Mouse (Mus musculus) neural tube, embryonic 15.5 days (tissue): Measurements from ENCODE around the gene Gm17324. TPM values are rescaled to one million over a fixed set of nuclear protein-coding genes. Genes with fewer than 3 reads are reported as not detected.
A peak's percentile ranks its signal among the peaks of the same experiment; 100 is the strongest.

Experiments
- ATAC-seq: fragments of 200-750 bp; cut with Nextera tagmentation; 2 replicates; pipeline ENCODE4 v1.8.0; 2017; ENCODE audit warnings: mild to moderate bottlenecking, moderate TSS enrichment, moderate library complexity; ENCODE audit not compliant: low FRiP score
- H3K27ac ChIP-seq: fragments of 300-500 bp; sonication (generic); replicated peaks from 2 replicates; pipeline ENCODE4 v1.5.1; 2015; ENCODE audit warnings: mild to moderate bottlenecking, inconsistent platforms
- H3K27me3 ChIP-seq: fragments of 300-500 bp; sonication (generic); replicated peaks from 2 replicates; pipeline ENCODE4 v1.6.1; 2015; ENCODE audit warnings: inconsistent platforms
- H3K36me3 ChIP-seq: fragments of 300-500 bp; sonication (generic); 2 replicates; pipeline ENCODE4 v1.6.1; 2015; ENCODE audit warnings: inconsistent platforms
- H3K4me1 ChIP-seq: fragments of 300-500 bp; sonication (generic); 2 replicates; pipeline ENCODE4 v1.6.1; 2015; ENCODE audit warnings: inconsistent platforms
- H3K4me2 ChIP-seq: fragments of 300-500 bp; sonication (generic); 2 replicates; pipeline ENCODE4 v1.6.1; 2015; ENCODE audit warnings: inconsistent platforms, mild to moderate bottlenecking, moderate library complexity
- H3K4me3 ChIP-seq: fragments of 300-500 bp; sonication (generic); replicated peaks from 2 replicates; pipeline ENCODE4 v1.5.1; 2015; ENCODE audit warnings: mild to moderate bottlenecking, inconsistent platforms
- H3K9ac ChIP-seq: fragments of 300-500 bp; sonication (generic); replicated peaks from 2 replicates; pipeline ENCODE4 v1.6.1; 2015; ENCODE audit warnings: mild to moderate bottlenecking, inconsistent platforms
- H3K9me3 ChIP-seq: fragments of 300-500 bp; sonication (generic); replicated peaks from 2 replicates; pipeline ENCODE4 v1.6.1; 2016; ENCODE audit warnings: inconsistent platforms
- WGBS: fragments of 180-500 bp; shearing (Covaris S2); methylation state at CpG from one replicate; pipeline ENCODE4 v1.1.7; 2015; ENCODE audit warnings: mixed read lengths; 5-methylcytosine and 5-hydroxymethylcytosine counted together
- polyA plus RNA-seq: library from polyadenylated mRNA; unstranded; fragments of >200 nt; fragmentation: Nextera tagmentation; extraction: Ambion mirVana; gene quantifications from 2 replicates; pipeline ENCODE4 v1.2.1, GENCODE M21; 2015

Gm17324 gene
- polyA plus RNA-seq, 1 experiment from 2014 or later: 3.0 TPM

- ATAC-seq: no peak
- Histone ChIP-seq H3K4me3 (no peak overlapping the region), H3K27me3 (no peaks in the 10 kb centered on the region), H3K9ac (no peak overlapping the region), H3K36me3 (peaks cover 57% of the 10 kb centered on the region), H3K27ac (no peak overlapping the region), H3K4me2 (no peak overlapping the region), H3K9me3 (no peaks in the 10 kb centered on the region), H3K4me1 (no peaks in the 10 kb centered on the region)
- WGBS: 87% methylated on average over 8 of the region's 8 CpGs
Observed at GRCm38 (mm10) chr9:78457026-78457425, 8.4 kb upstream of the Gm17324 start.

DNA sequence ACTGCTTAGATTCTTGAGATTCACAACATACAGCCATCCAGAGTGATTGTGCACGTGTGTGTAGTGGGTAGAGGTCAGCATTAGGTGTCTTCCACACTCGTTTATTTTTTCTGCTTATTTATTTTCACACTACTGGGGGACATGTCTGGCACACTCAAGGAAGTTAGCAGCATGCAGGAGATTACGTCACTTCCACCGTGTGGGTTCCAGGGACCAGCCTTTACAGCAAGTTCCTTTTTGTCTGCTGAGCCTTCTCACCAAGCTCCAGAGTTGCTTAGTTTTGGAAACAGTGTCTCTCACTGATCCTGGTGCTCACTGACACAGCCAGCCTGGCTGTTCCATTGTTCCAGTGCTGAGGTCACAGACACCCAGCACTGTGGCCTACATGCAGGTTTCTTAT is 2.8 kb upstream of the Gm17324 start:
- ATAC-seq: no peak
- Histone ChIP-seq H3K27me3 (peaks cover 5% of the 10 kb centered on the region), H3K36me3 (peaks cover 34% of the 10 kb centered on the region), H3K27ac (no peak overlapping the region), H3K4me1 (peaks cover 11% of the 10 kb centered on the region), H3K4me2 (no peak overlapping the region), H3K9ac (no peak overlapping the region), H3K9me3 (no peaks in the 10 kb centered on the region), H3K4me3 (no peak overlapping the region)
- 85% methylated on average over 4 of the region's 4 CpGs for WGBS

GRCm38 (mm10) chr9:78450404-78450803 is 1.8 kb upstream of the Gm17324 start:
- H3K9me3 ChIP-seq: no peaks in the 10 kb centered on the region
- WGBS: 78% methylated on average over 5 of the region's 5 CpGs
- ATAC-seq: no peak
- no peak overlapping the region for H3K4me2 ChIP-seq
- peaks cover 11% of the 10 kb centered on the region for H3K4me1 ChIP-seq
- no peak overlapping the region for H3K4me3 ChIP-seq
- peaks cover 34% of the 10 kb centered on the region for H3K36me3 ChIP-seq
- no peak overlapping the region for H3K9ac ChIP-seq
- peaks cover 14% of the 10 kb centered on the region for H3K27me3 ChIP-seq
- no peak overlapping the region for H3K27ac ChIP-seq

GRCm38 (mm10) chr9:78447606-78447972 is 997 bp downstream of the Gm17324 start:
- 0 out of 2 replicates have a peak overlapping the region, but pooled peaks have one; percentile 95 for H3K27ac ChIP-seq
- peak; percentile 35 for ATAC-seq
- 30% methylated on average over 9 of the region's 9 CpGs for WGBS
- peaks cover 18% of the 10 kb centered on the region for H3K4me1 ChIP-seq
- H3K27me3 ChIP-seq: peaks cover 36% of the 10 kb centered on the region
- peak overlapping the region; percentile 86 for H3K9ac ChIP-seq
- H3K4me2 ChIP-seq: peak overlapping the region; percentile 64
- peak overlapping the region; percentile 79 for H3K4me3 ChIP-seq
- H3K36me3 ChIP-seq: peaks cover 15% of the 10 kb centered on the region
- no peaks in the 10 kb centered on the region for H3K9me3 ChIP-seq

DNA sequence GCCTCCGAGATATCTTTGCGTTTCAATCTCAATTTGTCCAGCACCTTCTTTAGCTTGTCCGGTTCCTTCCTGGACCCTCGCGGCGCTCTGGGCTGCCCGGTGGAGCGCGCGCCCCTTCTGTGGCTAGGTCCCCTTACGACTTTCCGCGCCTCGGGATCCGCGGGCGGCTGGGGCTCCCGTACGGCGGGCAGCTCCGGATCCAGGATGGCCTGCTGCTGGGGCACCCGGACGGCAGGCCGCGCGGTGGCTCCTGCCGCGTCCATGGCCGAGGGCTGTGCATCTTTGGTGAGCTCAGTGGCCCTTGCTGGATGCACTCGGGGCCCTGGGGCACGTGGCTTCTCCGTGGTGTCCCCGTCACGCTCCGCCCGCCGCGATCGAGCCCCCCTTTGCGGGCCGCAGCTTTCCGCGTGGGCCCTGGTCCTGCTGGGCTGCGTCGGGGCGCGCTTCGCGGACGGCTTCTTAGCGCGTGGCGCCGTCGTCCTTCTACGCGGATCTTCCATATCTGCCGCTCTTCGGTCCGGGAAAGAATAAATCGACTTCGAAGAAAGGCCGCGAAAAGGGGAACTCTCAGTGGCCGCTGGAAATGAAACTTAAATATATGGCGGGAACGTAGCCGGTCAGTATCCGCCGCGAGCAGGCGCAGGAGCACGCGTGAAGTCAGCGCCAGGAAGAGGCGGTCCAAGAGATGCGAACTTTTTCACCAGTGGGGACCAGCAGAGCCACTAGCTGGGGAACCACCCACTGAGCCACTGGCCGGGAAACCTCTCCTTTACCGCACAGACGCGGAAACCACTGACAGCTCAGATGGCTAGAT is 5.8 kb downstream of the Gm17324 start, which contains the start of gene Cgas:
Gene Cgas (minus strand): TSS at position 659 of the 814 bp plus-strand sequence.
- peak within 1 kb of the TSS; percentile 45 for H3K4me3 ChIP-seq
- peaks cover 64% of the 10 kb centered on the region for H3K27me3 ChIP-seq
- H3K4me2 ChIP-seq: peak within 1 kb of the TSS; percentile 82
- H3K27ac ChIP-seq: no peak within 1 kb of the TSS
- no peaks in the 10 kb centered on the region for H3K36me3 ChIP-seq
- ATAC-seq: peak; percentile 53
- H3K9me3 ChIP-seq: no peaks in the 10 kb centered on the region
- peak within 1 kb of the TSS; percentile 37 for H3K9ac ChIP-seq
- H3K4me1 ChIP-seq: peaks cover 11% of the 10 kb centered on the region
- under 1% methylated on average over 77 of the region's 81 CpGs for WGBS

GRCm38 (mm10) chr9:78442237-78442578 is 6.4 kb downstream of the Gm17324 start:
- no peaks in the 10 kb centered on the region for H3K9me3 ChIP-seq
- H3K27ac ChIP-seq: no peak overlapping the region
- H3K4me2 ChIP-seq: peak overlapping the region; percentile 82
- WGBS: under 1% methylated on average over 9 of the region's 9 CpGs
- H3K27me3 ChIP-seq: peaks cover 64% of the 10 kb centered on the region
- H3K36me3 ChIP-seq: no peaks in the 10 kb centered on the region
- peak overlapping the region; percentile 45 for H3K4me3 ChIP-seq
- H3K9ac ChIP-seq: peak overlapping the region; percentile 37; the same call in 1 of the 2 replicates
- peaks cover 11% of the 10 kb centered on the region for H3K4me1 ChIP-seq
- ATAC-seq: peak; percentile 36; the same call in 1 of the 2 replicates

- H3K4me1 ChIP-seq: peaks cover 11% of the 10 kb centered on the region
- H3K4me3 ChIP-seq: no peak overlapping the region
- peaks cover 44% of the 10 kb centered on the region for H3K27me3 ChIP-seq
- no peak overlapping the region for H3K4me2 ChIP-seq
- H3K36me3 ChIP-seq: no peaks in the 10 kb centered on the region
- H3K9ac ChIP-seq: no peak overlapping the region
- ATAC-seq: no peak
- no peaks in the 10 kb centered on the region for H3K9me3 ChIP-seq
- WGBS: 71% methylated on average over 5 of the region's 5 CpGs
- H3K27ac ChIP-seq: no peak overlapping the region
Observed at GRCm38 (mm10) chr9:78439426-78439825, 9.2 kb downstream of the Gm17324 start.

- 87% methylated on average over 5 of the region's 5 CpGs for WGBS
- Histone ChIP-seq H3K4me1 (peaks cover 3% of the 10 kb centered on the region; the same call in 1 of the 2 replicates), H3K27me3 (no peaks in the 10 kb centered on the region), H3K4me3 (no peak overlapping the region), H3K27ac (no peak overlapping the region), H3K4me2 (no peak overlapping the region), H3K36me3 (no peaks in the 10 kb centered on the region), H3K9me3 (no peaks in the 10 kb centered on the region), H3K9ac (no peak overlapping the region)
- no peak for ATAC-seq
Observed at GRCm38 (mm10) chr9:78432471-78432870, 16.1 kb downstream of the Gm17324 start.

- no peak overlapping the region for H3K9ac ChIP-seq
- no peak overlapping the region for H3K4me2 ChIP-seq
- H3K9me3 ChIP-seq: no peaks in the 10 kb centered on the region
- no peaks in the 10 kb centered on the region for H3K36me3 ChIP-seq
- no peak overlapping the region for H3K27ac ChIP-seq
- no peak for ATAC-seq
- WGBS: 66% methylated on average over 6 of the region's 6 CpGs
- H3K4me1 ChIP-seq: peaks cover 3% of the 10 kb centered on the region; the same call in 1 of the 2 replicates
- H3K4me3 ChIP-seq: no peak overlapping the region
- no peaks in the 10 kb centered on the region for H3K27me3 ChIP-seq
Observed at GRCm38 (mm10) chr9:78430486-78430885, 18.1 kb downstream of the Gm17324 start.

DNA sequence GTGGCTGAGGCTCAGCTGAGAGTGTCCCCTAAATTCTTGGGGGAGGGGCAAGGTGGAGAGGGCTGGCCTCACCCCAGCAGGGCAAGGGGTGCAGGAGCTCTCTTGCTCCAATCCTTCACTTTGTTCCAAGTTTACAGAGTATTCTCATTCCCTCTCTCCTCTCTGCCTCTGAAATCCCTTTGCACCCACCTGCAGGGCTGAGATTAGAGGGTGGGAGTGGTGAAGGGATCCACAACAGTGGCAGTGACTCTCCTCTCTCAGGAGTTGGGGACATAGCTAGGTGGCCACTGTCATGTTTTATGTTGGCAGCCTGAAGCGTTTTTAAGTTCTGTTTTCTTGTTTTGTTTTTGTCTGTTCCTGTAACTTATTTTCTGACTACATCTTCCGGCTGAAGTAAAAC is 19.0 kb downstream of the Gm17324 start:
- Histone ChIP-seq H3K27ac (no peak overlapping the region), H3K36me3 (no peaks in the 10 kb centered on the region), H3K4me2 (no peak overlapping the region), H3K4me3 (no peak overlapping the region), H3K9ac (no peak overlapping the region), H3K9me3 (no peaks in the 10 kb centered on the region), H3K27me3 (no peaks in the 10 kb centered on the region), H3K4me1 (peaks cover 3% of the 10 kb centered on the region; the same call in 1 of the 2 replicates)
- WGBS: 53% methylated on average over 2 of the region's 2 CpGs
- ATAC-seq: no peak

DNA sequence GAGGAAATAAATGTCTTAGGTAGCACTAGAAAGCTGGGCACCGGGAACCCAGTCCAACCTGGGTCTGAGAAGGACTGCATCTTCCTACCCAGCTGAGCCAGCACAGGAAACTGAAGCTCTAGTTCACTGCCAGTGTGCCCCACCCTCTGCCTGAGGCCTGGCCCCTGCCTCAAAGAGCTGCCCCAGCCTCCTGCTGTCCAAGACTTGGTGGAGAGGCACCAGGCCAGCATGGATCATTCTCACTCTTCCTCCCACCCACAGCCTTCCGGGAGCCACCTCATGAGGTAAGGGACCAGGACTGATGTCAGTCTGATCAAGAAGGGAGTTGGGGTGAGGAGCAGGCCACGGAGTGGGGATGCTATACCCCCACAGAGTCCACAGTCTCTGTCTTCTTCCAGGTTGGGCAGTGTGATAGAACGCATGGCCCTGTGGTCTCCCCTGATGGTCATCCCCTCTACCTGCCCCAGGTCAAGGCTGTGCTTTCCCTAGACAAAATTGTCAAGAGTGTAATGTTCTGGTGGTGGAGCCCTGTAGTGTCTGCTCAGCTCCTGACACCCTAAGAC is 19.6 kb downstream of the Gm17324 start:
- H3K36me3 ChIP-seq: no peaks in the 10 kb centered on the region
- WGBS: 92% methylated on average over 4 of the region's 4 CpGs
- ATAC-seq: no peak
- no peaks in the 10 kb centered on the region for H3K27me3 ChIP-seq
- H3K9ac ChIP-seq: no peak overlapping the region
- H3K4me2 ChIP-seq: no peak overlapping the region
- no peak overlapping the region for H3K4me3 ChIP-seq
- no peaks in the 10 kb centered on the region for H3K9me3 ChIP-seq
- no peak overlapping the region for H3K27ac ChIP-seq
- peaks cover 3% of the 10 kb centered on the region; the same call in 1 of the 2 replicates for H3K4me1 ChIP-seq

GRCm38 (mm10) chr9:78428185-78428584 is 20.4 kb downstream of the Gm17324 start:
- Histone ChIP-seq H3K9me3 (no peaks in the 10 kb centered on the region), H3K4me3 (no peak overlapping the region), H3K36me3 (no peaks in the 10 kb centered on the region), H3K27me3 (no peaks in the 10 kb centered on the region), H3K27ac (no peak overlapping the region), H3K4me1 (peaks cover 3% of the 10 kb centered on the region; the same call in 1 of the 2 replicates), H3K4me2 (peak overlapping the region; percentile 69; the same call in 1 of the 2 replicates), H3K9ac (no peak overlapping the region)
- WGBS: 94% methylated on average over 6 of the region's 6 CpGs
- ATAC-seq: no peak
